Mouse (Mus musculus): Measurements from ENCODE around the gene Olfr90. TPM values are rescaled to one million over a fixed set of nuclear protein-coding genes. Genes with fewer than 3 reads are reported as not detected.

Gene Olfr90
- polyA plus RNA-seq, 1 experiment: not detected

- no peak for DNase-seq
- no peak for TF ChIP-seq CTCF (IDR thresholded peaks at IDR 0.05; ENCODE audit: borderline replicate concordance, control insufficient read depth, extremely low read depth, insufficient read depth, low read length, poor library complexity)
- no peak for TF ChIP-seq POLR2A (IDR thresholded peaks at IDR 0.05; ENCODE audit: control insufficient read depth, extremely low read depth, insufficient read depth, low read length, poor library complexity)
- H3K27me3 ChIP-seq (ENCODE audit: control insufficient read depth, insufficient read depth, low read length): no peaks in the 10 kb centered on the region
- H3K4me3 ChIP-seq (ENCODE audit: control insufficient read depth, insufficient read depth, low read length): no peak overlapping the region
- no peak overlapping the region for H3K27ac ChIP-seq (ENCODE audit: control insufficient read depth, insufficient read depth, low read length)
- H3K4me1 ChIP-seq (replicated peaks; ENCODE audit: control insufficient read depth, insufficient read depth, low read length): no peaks in the 10 kb centered on the region
- H3K36me3 ChIP-seq (ENCODE audit: control insufficient read depth, insufficient read depth, low read length): peaks cover 54% of the 10 kb centered on the region
- WGBS: 94% methylated on average over 11 of the region's 11 CpGs
Measured at GRCm38 (mm10) chr17:37063686-37064495, 24.4 kb downstream of the Olfr90 start.

- DNase-seq: no peak
- TF ChIP-seq POLR2A (IDR thresholded peaks at IDR 0.05; ENCODE audit: control insufficient read depth, extremely low read depth, insufficient read depth, low read length, poor library complexity) (no peak), CTCF (IDR thresholded peaks at IDR 0.05; ENCODE audit: borderline replicate concordance, control insufficient read depth, extremely low read depth, insufficient read depth, low read length, poor library complexity) (no peak)
- WGBS: 94% methylated on average over 10 of the region's 10 CpGs
- H3K4me1 ChIP-seq (replicated peaks; ENCODE audit: control insufficient read depth, insufficient read depth, low read length): no peaks in the 10 kb centered on the region
- H3K27me3 ChIP-seq (ENCODE audit: control insufficient read depth, insufficient read depth, low read length): no peaks in the 10 kb centered on the region
- no peak overlapping the region for H3K4me3 ChIP-seq (ENCODE audit: control insufficient read depth, insufficient read depth, low read length)
- H3K36me3 ChIP-seq (ENCODE audit: control insufficient read depth, insufficient read depth, low read length): peaks cover 58% of the 10 kb centered on the region
- H3K27ac ChIP-seq (ENCODE audit: control insufficient read depth, insufficient read depth, low read length): no peak overlapping the region
Measured at GRCm38 (mm10) chr17:37063063-37063462, 25.2 kb downstream of the Olfr90 start.

- H3K4me1 ChIP-seq (replicated peaks; ENCODE audit: control insufficient read depth, insufficient read depth, low read length): no peaks in the 10 kb centered on the region
- no peak for DNase-seq
- H3K4me3 ChIP-seq (ENCODE audit: control insufficient read depth, insufficient read depth, low read length): no peak overlapping the region
- 94% methylated on average over 10 of the region's 10 CpGs for WGBS
- H3K36me3 ChIP-seq (ENCODE audit: control insufficient read depth, insufficient read depth, low read length): peaks cover 56% of the 10 kb centered on the region
- no peaks in the 10 kb centered on the region for H3K27me3 ChIP-seq (ENCODE audit: control insufficient read depth, insufficient read depth, low read length)
- no peak for TF ChIP-seq POLR2A (IDR thresholded peaks at IDR 0.05; ENCODE audit: control insufficient read depth, extremely low read depth, insufficient read depth, low read length, poor library complexity)
- TF ChIP-seq CTCF (IDR thresholded peaks at IDR 0.05; ENCODE audit: borderline replicate concordance, control insufficient read depth, extremely low read depth, insufficient read depth, low read length, poor library complexity): no peak
- H3K27ac ChIP-seq (ENCODE audit: control insufficient read depth, insufficient read depth, low read length): no peak overlapping the region
Measured at GRCm38 (mm10) chr17:37062101-37062641, 26.1 kb downstream of the Olfr90 start.

GRCm38 (mm10) chr17:37061435-37061834 lies 26.9 kb downstream of the Olfr90 start:
- no peaks in the 10 kb centered on the region for H3K4me1 ChIP-seq (replicated peaks; ENCODE audit: control insufficient read depth, insufficient read depth, low read length)
- H3K27me3 ChIP-seq (ENCODE audit: control insufficient read depth, insufficient read depth, low read length): no peaks in the 10 kb centered on the region
- no peak for TF ChIP-seq CTCF (IDR thresholded peaks at IDR 0.05; ENCODE audit: borderline replicate concordance, control insufficient read depth, extremely low read depth, insufficient read depth, low read length, poor library complexity)
- TF ChIP-seq POLR2A (IDR thresholded peaks at IDR 0.05; ENCODE audit: control insufficient read depth, extremely low read depth, insufficient read depth, low read length, poor library complexity): no peak
- H3K36me3 ChIP-seq (ENCODE audit: control insufficient read depth, insufficient read depth, low read length): peaks cover 55% of the 10 kb centered on the region
- 90% methylated on average over 3 of the region's 3 CpGs for WGBS
- H3K27ac ChIP-seq (ENCODE audit: control insufficient read depth, insufficient read depth, low read length): no peak overlapping the region
- DNase-seq: no peak
- H3K4me3 ChIP-seq (ENCODE audit: control insufficient read depth, insufficient read depth, low read length): no peak overlapping the region

- peaks cover 36% of the 10 kb centered on the region for H3K36me3 ChIP-seq (ENCODE audit: control insufficient read depth, insufficient read depth, low read length)
- H3K4me1 ChIP-seq (replicated peaks; ENCODE audit: control insufficient read depth, insufficient read depth, low read length): no peaks in the 10 kb centered on the region
- DNase-seq: no peak
- no peak overlapping the region for H3K27ac ChIP-seq (ENCODE audit: control insufficient read depth, insufficient read depth, low read length)
- H3K4me3 ChIP-seq (ENCODE audit: control insufficient read depth, insufficient read depth, low read length): no peak overlapping the region
- 97% methylated on average over 6 of the region's 6 CpGs for WGBS
- no peak for TF ChIP-seq CTCF (IDR thresholded peaks at IDR 0.05; ENCODE audit: borderline replicate concordance, control insufficient read depth, extremely low read depth, insufficient read depth, low read length, poor library complexity)
- no peak for TF ChIP-seq POLR2A (IDR thresholded peaks at IDR 0.05; ENCODE audit: control insufficient read depth, extremely low read depth, insufficient read depth, low read length, poor library complexity)
- no peaks in the 10 kb centered on the region for H3K27me3 ChIP-seq (ENCODE audit: control insufficient read depth, insufficient read depth, low read length)
Measured at GRCm38 (mm10) chr17:37056957-37057356, 31.3 kb downstream of the Olfr90 start.

GRCm38 (mm10) chr17:37051745-37052144 lies 36.6 kb downstream of the Olfr90 start:
- H3K4me1 ChIP-seq (replicated peaks; ENCODE audit: control insufficient read depth, insufficient read depth, low read length): peaks cover 20% of the 10 kb centered on the region
- peaks cover 7% of the 10 kb centered on the region for H3K27me3 ChIP-seq (ENCODE audit: control insufficient read depth, insufficient read depth, low read length)
- no peak for DNase-seq
- TF ChIP-seq CTCF (IDR thresholded peaks at IDR 0.05; ENCODE audit: borderline replicate concordance, control insufficient read depth, extremely low read depth, insufficient read depth, low read length, poor library complexity): no peak
- TF ChIP-seq POLR2A (IDR thresholded peaks at IDR 0.05; ENCODE audit: control insufficient read depth, extremely low read depth, insufficient read depth, low read length, poor library complexity): no peak
- WGBS: 26% methylated on average over 4 of the region's 4 CpGs
- H3K27ac ChIP-seq (ENCODE audit: control insufficient read depth, insufficient read depth, low read length): no peak overlapping the region
- peaks cover 14% of the 10 kb centered on the region for H3K36me3 ChIP-seq (ENCODE audit: control insufficient read depth, insufficient read depth, low read length)
- H3K4me3 ChIP-seq (ENCODE audit: control insufficient read depth, insufficient read depth, low read length): no peak overlapping the region
